ENCODE assay signal across 10 mouse cellular contexts in genomic region chr8:110119715-110120114, GRCm38 (mm10). TPM values are rescaled to one million over a fixed set of nuclear protein-coding genes. Genes with fewer than 3 reads are reported as not detected.
A peak's percentile ranks its signal among the peaks of the same experiment; 100 is the strongest.
DNase-seq lines count a peak whose midpoint lies in the region; ATAC-seq lines count a peak whose summit lies in the region.
"Had no signal": no experiment of that assay in that cellular context is flagged by ENCODE, and none has a peak within 500 bp of the region (broad histone marks: within the 10 kb centered on the region; RNA-seq: fewer than 3 reads in every experiment).

No protein-coding gene starts in this region.

- no peaks in the 10 kb centered on the region for H3K4me1 ChIP-seq in intestine, embryonic 14.5 days (replicated peaks; ENCODE audit: control insufficient read depth, insufficient read depth, low read length)
- no peaks in the 10 kb centered on the region for H3K4me1 ChIP-seq in intestine, embryonic 15.5 days (replicated peaks)

- no peaks in the 10 kb centered on the region for H3K27me3 ChIP-seq in intestine, embryonic 14.5 days (replicated peaks; ENCODE audit: control insufficient read depth, insufficient read depth, low read length)
- no peaks in the 10 kb centered on the region for H3K27me3 ChIP-seq in intestine, embryonic 15.5 days (replicated peaks)

- H3K36me3 ChIP-seq in intestine, embryonic 14.5 days (ENCODE audit: control insufficient read depth, insufficient read depth, low read length) = no peaks in the 10 kb centered on the region
- H3K36me3 ChIP-seq in intestine, embryonic 15.5 days = no peaks in the 10 kb centered on the region

- H3K4me2 ChIP-seq in intestine, embryonic 14.5 days (ENCODE audit: low read length) = no peak overlapping the region
- H3K4me2 ChIP-seq in intestine, embryonic 15.5 days (replicated peaks) = no peak overlapping the region

- ATAC-seq in intestine, embryonic 14.5 days (replicated peaks; ENCODE audit: low FRiP score, low TSS enrichment, low read depth) = no peak
- no peak for ATAC-seq in intestine, embryonic 15.5 days
- no peak for ATAC-seq in granulocyte monocyte progenitor cell, adult 5-6 weeks (replicated peaks; ENCODE audit: poor library complexity, severe bottlenecking)

- WGBS in intestine, embryonic 14.5 days = 49% methylated on average over 6 of the region's 6 CpGs
- 35% methylated on average over 6 of the region's 6 CpGs for WGBS in intestine, embryonic 15.5 days

- DNase-seq in intestine, embryonic 14.5 days (ENCODE audit: low spot score) = peak; percentile 51
- DNase-seq in A20 (ENCODE audit: low read depth, low spot score) = peak; percentile 30
- DNase-seq in adrenal gland, postnatal 36 days = peak; percentile 35 to 54
- DNase-seq in frontal cortex, postnatal 36 days (ENCODE audit: low spot score in 2 of 2) = peak; percentile 19 to 36
- peak; percentile 55 for DNase-seq in right cerebral cortex, postnatal 14 days
- DNase-seq in spleen, postnatal 14 days (ENCODE audit: low spot score in 2 of 2) = no peak

- H3K27ac ChIP-seq in intestine, embryonic 14.5 days (ENCODE audit: low read depth) = no peak overlapping the region
- H3K27ac ChIP-seq in intestine, embryonic 15.5 days = no peak overlapping the region

- no peak overlapping the region for H3K4me3 ChIP-seq in intestine, embryonic 14.5 days (ENCODE audit: low read depth, low read length)
- H3K4me3 ChIP-seq in intestine, embryonic 15.5 days (replicated peaks) = no peak overlapping the region

- no peak overlapping the region for H3K9ac ChIP-seq in intestine, embryonic 14.5 days (ENCODE audit: low read length)
- no peak overlapping the region for H3K9ac ChIP-seq in intestine, embryonic 15.5 days

- no peaks in the 10 kb centered on the region for H3K9me3 ChIP-seq in intestine, embryonic 14.5 days (ENCODE audit: control insufficient read depth, low read length)
- no peaks in the 10 kb centered on the region; the same call in 1 of the 2 replicates for H3K9me3 ChIP-seq in intestine, embryonic 15.5 days

RNA-seq across cellular contexts. Expression of gene Gm17720, which starts 17.2 kb away (rescaled TPM):
- polyA plus RNA-seq in intestine, embryonic 14.5 days (2014; fragmentation: Nextera tagmentation; extraction: Ambion mirVana) = not detected in 2 replicates
- not detected in 2 replicates for polyA plus RNA-seq in intestine, embryonic 15.5 days (2015; fragmentation: Nextera tagmentation; extraction: Ambion mirVana)
- not detected for total RNA-seq in adrenal gland, postnatal 36 days (2021)
- total RNA-seq in granulocyte monocyte progenitor cell, adult 5-6 weeks (2014; fragmentation: Nextera tagmentation) = not detected in 2 replicates
- total RNA-seq in granulocyte monocyte progenitor cell, adult 5-6 weeks (2017) = not detected in 2 replicates
- total RNA-seq: heart, adult 18-20 months had no signal
- polyA plus RNA-seq: liver, embryonic 16.5 days had no signal

RNA-seq across cellular contexts. Expression of gene Gm21964, which starts 18.7 kb away (rescaled TPM):
- polyA plus RNA-seq in intestine, embryonic 14.5 days (2014; fragmentation: Nextera tagmentation; extraction: Ambion mirVana) = not detected in 2 replicates
- polyA plus RNA-seq in intestine, embryonic 15.5 days (2015; fragmentation: Nextera tagmentation; extraction: Ambion mirVana) = not detected in 2 replicates
- total RNA-seq in adrenal gland, postnatal 36 days (2021) = not detected
- not detected in 2 replicates for total RNA-seq in granulocyte monocyte progenitor cell, adult 5-6 weeks (2014; fragmentation: Nextera tagmentation)
- not detected in 2 replicates for total RNA-seq in granulocyte monocyte progenitor cell, adult 5-6 weeks (2017)
- total RNA-seq: heart, adult 18-20 months had no signal
- polyA plus RNA-seq: liver, embryonic 16.5 days had no signal

RNA-seq across cellular contexts. Expression of gene Zfp612, which starts 40.2 kb away (rescaled TPM):
- 6.4 and 7.1 TPM in 2 replicates for polyA plus RNA-seq in intestine, embryonic 14.5 days (2014; fragmentation: Nextera tagmentation; extraction: Ambion mirVana)
- 5.1 TPM in 2 replicates for polyA plus RNA-seq in intestine, embryonic 15.5 days (2015; fragmentation: Nextera tagmentation; extraction: Ambion mirVana)
- total RNA-seq in adrenal gland, postnatal 36 days (2021) = 1 to 10 TPM; 6.3 to 8.9 TPM
- not detected in 2 replicates for total RNA-seq in granulocyte monocyte progenitor cell, adult 5-6 weeks (2014; fragmentation: Nextera tagmentation)
- total RNA-seq in granulocyte monocyte progenitor cell, adult 5-6 weeks (2017) = 0.15 TPM in 1 of 2 replicates, not detected in the other

RNA-seq across cellular contexts. Expression of gene Calb2, which starts 48.3 kb away (rescaled TPM):
- polyA plus RNA-seq in intestine, embryonic 14.5 days (2014; fragmentation: Nextera tagmentation; extraction: Ambion mirVana) = 0.12 and 0.28 TPM in 2 replicates
- polyA plus RNA-seq in intestine, embryonic 15.5 days (2015; fragmentation: Nextera tagmentation; extraction: Ambion mirVana) = 0.13 and 0.38 TPM in 2 replicates
- total RNA-seq in adrenal gland, postnatal 36 days (2021) = 1 to 10 TPM in 1 of 2 experiments, under 1 TPM in 1; 0.26 to 2.2 TPM
- total RNA-seq in granulocyte monocyte progenitor cell, adult 5-6 weeks (2014; fragmentation: Nextera tagmentation) = not detected in 2 replicates
- not detected in 2 replicates for total RNA-seq in granulocyte monocyte progenitor cell, adult 5-6 weeks (2017)
- total RNA-seq: heart, adult 18-20 months had no signal
- polyA plus RNA-seq: liver, embryonic 16.5 days had no signal

Comparison
In these comparisons a context has a peak if more than half of its experiments do, and no peak if none do; other contexts are left out.
1. DNase-seq: peak in intestine, embryonic 14.5 days (single experiment), A20 (single experiment), adrenal gland, postnatal 36 days (2 of 2), frontal cortex, postnatal 36 days (2 of 2) and right cerebral cortex, postnatal 14 days (single experiment); none in spleen, postnatal 14 days (0 of 2).
2. RNA of gene Zfp612, which starts 40.2 kb away (total RNA-seq): 6.3 to 8.9 TPM in adrenal gland, postnatal 36 days; 0.15 TPM in granulocyte monocyte progenitor cell, adult 5-6 weeks; every median in the first group is over 4 times any median in the second.